Mouse (Mus musculus) midbrain, embryonic 10.5 days (tissue): ENCODE data around the gene Hes3. TPM values are rescaled to one million over a fixed set of nuclear protein-coding genes. Genes with fewer than 3 reads are reported as not detected.

Experiments
- DNase-seq: peaks from one replicate; pipeline ENCODE4 v3.0.0-alpha.2; 2017; ENCODE audit warnings: low spot score
- H3K27ac ChIP-seq: fragments of 300-500 bp; sonication (generic); replicated peaks from 2 replicates; pipeline ENCODE4 v1.5.1; 2016; ENCODE audit warnings: mild to moderate bottlenecking
- H3K27me3 ChIP-seq: fragments of 300-500 bp; sonication (generic); 2 replicates; pipeline ENCODE4 v1.6.1; 2016; ENCODE audit warnings: low read depth, mild to moderate bottlenecking; ENCODE audit not compliant: poor library complexity, severe bottlenecking
- H3K36me3 ChIP-seq: fragments of 300-500 bp; sonication (generic); 2 replicates; pipeline ENCODE4 v1.6.1; 2016; ENCODE audit warnings: mild to moderate bottlenecking, moderate library complexity
- H3K4me1 ChIP-seq: fragments of 300-500 bp; sonication (generic); 2 replicates; pipeline ENCODE4 v1.6.1; 2016
- H3K4me3 ChIP-seq: fragments of 300-500 bp; sonication (generic); 2 replicates; pipeline ENCODE4 v1.5.1; 2016; ENCODE audit warnings: mild to moderate bottlenecking, moderate library complexity
- H3K9me3 ChIP-seq: fragments of 300-500 bp; sonication (generic); replicated peaks from 2 replicates; pipeline ENCODE4 v1.6.1; 2016; ENCODE audit warnings: mild to moderate bottlenecking
- whole genome bisulfite sequencing: fragments of 180-500 bp; shearing (Covaris S2); methylation state at CpG from one replicate; pipeline ENCODE4 v1.1.7; 2016; 5-methylcytosine and 5-hydroxymethylcytosine counted together
- polyA plus RNA-seq: library from polyadenylated mRNA; unstranded; fragments of >200 nt; fragmentation: Nextera tagmentation; extraction: Ambion mirVana; gene quantifications from 2 replicates; pipeline ENCODE4 v1.2.1, GENCODE M21; 2016

Gene Hes3
- polyA plus RNA-seq, 1 experiment from 2014 or later = 30.9 TPM

DNA sequence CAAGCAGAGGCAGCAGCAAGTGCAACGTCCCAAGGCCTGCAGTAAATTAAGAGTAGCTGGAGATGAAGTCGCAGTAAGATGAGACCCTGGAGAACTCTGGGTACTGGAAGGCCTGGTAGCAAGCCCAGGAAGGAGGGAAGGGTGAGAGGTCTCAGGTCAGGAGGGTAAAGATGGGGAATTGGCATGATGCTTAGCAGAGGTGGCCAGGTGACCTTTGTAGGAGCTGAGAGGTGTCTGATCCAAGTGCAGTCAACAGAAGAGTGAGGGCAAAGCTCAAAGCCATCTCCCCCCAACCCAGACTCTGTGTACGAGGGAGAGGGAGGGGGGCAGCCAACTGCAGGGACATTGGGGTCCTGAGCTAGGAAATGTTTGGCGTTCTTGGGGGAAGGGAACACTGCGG, 30.0 kb upstream of the Hes3 start:
- no peak overlapping the region for H3K4me3 ChIP-seq
- peaks cover 39% of the 10 kb centered on the region for H3K27me3 ChIP-seq
- no peaks in the 10 kb centered on the region for H3K9me3 ChIP-seq
- H3K36me3 ChIP-seq = no peaks in the 10 kb centered on the region
- H3K4me1 ChIP-seq = peaks cover 24% of the 10 kb centered on the region
- WGBS = 65% methylated on average over 5 of the region's 5 CpGs
- DNase-seq = no peak
- H3K27ac ChIP-seq = 0 out of 2 replicates have a peak overlapping the region, but pooled peaks have one; percentile 28

DNA sequence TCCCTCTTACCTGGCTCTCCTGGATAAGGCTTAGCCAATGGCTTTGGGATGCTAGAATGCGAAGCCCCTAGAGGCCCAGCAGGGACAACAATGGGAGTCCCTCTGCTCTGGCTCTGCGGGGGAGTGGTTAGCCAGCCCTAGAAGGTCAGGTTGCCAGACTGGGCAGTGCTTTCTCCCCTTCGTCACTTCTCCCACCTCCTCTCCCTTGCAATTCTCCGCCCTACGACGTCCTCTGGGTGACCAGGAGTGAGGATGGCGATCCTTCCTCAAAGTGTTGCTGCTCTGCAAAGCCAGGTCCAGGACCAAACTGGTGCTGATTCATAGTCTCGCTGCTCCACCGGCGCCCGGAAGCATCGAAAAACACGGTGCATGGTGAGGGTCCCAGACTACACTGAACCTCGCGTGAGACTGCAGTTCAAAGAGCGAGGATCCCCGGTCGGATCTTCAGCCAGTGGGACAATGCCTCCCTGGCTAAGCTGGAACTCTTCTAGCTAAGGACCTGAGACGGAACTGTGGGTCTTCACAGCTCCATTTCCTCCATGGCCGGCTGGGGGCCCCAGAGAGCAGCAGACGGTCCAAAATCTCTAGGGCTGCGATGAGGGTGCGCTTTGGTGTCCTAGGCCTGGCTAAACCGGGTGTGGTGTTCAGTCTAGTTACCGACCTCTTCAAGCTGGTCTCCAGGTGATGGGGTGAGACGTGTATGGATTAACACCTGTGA, 27.2 kb upstream of the Hes3 start, which contains the start of gene Rnf207:
Gene Rnf207 (minus strand): TSS at position 477 of the 718 bp plus-strand sequence.
- H3K4me3 ChIP-seq = peak within 1 kb of the TSS; percentile 43
- peak; percentile 63 for DNase-seq
- H3K4me1 ChIP-seq = peaks cover 38% of the 10 kb centered on the region
- no peaks in the 10 kb centered on the region for H3K9me3 ChIP-seq
- H3K27ac ChIP-seq = peak within 1 kb of the TSS; percentile 47; the same call in 1 of the 2 replicates
- WGBS = 3% methylated on average over 26 of the region's 26 CpGs
- H3K36me3 ChIP-seq = no peaks in the 10 kb centered on the region
- H3K27me3 ChIP-seq = peaks cover 67% of the 10 kb centered on the region

DNA sequence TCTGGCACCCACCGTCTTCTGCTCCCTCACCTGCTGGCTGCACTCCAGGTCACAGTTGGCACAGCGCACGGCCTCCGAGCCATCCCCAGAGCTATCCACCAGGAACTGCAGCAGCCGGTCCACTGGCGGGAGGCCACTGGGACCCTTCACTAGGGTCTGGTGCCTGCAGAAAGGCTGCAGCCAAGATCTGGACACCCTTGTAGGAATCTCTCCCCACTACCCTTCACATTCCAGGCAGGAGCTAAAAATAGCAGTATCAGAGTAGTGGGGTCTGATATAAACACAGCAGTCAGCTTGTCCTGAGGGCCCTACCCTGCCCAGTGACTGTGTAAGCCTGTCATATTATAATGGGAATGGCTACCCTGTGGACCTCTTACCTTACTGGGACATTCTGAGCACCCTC, 26.2 kb upstream of the Hes3 start:
- H3K4me3 ChIP-seq = no peak overlapping the region
- no peak for DNase-seq
- H3K36me3 ChIP-seq = no peaks in the 10 kb centered on the region
- 93% methylated on average over 6 of the region's 6 CpGs for WGBS
- peaks cover 49% of the 10 kb centered on the region for H3K4me1 ChIP-seq
- H3K9me3 ChIP-seq = no peaks in the 10 kb centered on the region
- no peak overlapping the region for H3K27ac ChIP-seq
- H3K27me3 ChIP-seq = peaks cover 77% of the 10 kb centered on the region

DNA sequence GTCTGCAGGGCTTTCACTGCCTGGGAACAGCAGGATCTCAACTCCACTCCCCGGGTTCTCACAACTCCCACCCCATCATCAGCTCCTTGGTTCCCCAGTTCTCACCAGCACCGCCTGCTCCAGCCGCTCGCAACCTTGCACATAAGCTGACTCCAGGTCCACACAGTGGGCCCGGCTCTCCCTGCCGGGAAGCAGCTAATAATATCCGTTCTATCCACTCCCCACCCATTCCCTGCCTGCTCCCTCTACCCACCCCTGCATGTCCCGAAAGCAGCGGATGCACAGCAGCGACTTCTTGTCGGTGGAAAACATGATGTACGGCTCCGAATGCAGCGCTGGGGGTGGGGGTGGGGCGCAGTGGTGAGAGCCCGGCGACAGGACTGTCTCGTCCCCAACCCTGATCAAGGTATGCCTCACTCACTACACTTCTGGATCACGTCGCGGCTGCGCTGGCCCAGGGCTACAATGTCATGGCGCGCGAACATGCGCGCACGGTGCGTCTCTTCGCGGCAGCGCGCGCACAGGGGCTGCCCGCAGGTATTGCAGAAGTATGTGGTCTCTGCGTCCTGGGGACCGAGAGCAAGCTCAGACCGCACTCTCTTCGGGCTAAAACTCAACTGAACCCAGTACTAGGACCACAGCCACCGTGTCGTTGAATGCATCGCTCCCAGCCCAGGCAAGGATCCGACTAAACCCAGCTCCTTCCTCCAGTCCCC, 24.2 kb upstream of the Hes3 start:
- Histone ChIP-seq H3K9me3 (no peaks in the 10 kb centered on the region), H3K27ac (no peak overlapping the region), H3K4me3 (peak overlapping the region; percentile 42), H3K4me1 (peaks cover 48% of the 10 kb centered on the region), H3K27me3 (peaks cover 88% of the 10 kb centered on the region), H3K36me3 (no peaks in the 10 kb centered on the region)
- WGBS = 1% methylated on average over 43 of the region's 43 CpGs
- no peak for DNase-seq

DNA sequence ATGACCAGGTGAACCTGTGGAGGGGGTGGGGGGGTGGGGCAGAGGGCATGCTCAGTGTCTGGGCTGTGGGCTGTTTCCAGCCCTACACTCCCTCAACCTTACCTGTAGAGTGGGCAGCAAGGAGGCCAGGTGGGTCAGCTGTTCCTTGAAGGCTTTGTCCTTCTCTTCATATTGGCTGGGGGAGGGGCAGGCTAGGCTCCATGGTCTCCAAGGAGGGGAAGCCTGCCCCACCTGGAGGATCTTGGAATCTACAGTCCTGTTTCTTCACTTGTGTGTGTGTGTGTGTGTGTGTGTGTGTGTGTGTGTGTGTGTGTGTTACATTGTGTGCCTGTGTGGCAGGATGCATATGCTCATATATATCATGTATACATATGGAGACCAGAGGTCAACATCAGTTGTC, 22.5 kb upstream of the Hes3 start:
- Histone ChIP-seq H3K9me3 (no peaks in the 10 kb centered on the region), H3K27ac (no peak overlapping the region), H3K4me3 (peak overlapping the region; percentile 52; the same call in 1 of the 2 replicates), H3K4me1 (peaks cover 46% of the 10 kb centered on the region), H3K27me3 (peaks cover 94% of the 10 kb centered on the region), H3K36me3 (no peaks in the 10 kb centered on the region; the same call in 1 of the 2 replicates)
- no peak for DNase-seq

DNA sequence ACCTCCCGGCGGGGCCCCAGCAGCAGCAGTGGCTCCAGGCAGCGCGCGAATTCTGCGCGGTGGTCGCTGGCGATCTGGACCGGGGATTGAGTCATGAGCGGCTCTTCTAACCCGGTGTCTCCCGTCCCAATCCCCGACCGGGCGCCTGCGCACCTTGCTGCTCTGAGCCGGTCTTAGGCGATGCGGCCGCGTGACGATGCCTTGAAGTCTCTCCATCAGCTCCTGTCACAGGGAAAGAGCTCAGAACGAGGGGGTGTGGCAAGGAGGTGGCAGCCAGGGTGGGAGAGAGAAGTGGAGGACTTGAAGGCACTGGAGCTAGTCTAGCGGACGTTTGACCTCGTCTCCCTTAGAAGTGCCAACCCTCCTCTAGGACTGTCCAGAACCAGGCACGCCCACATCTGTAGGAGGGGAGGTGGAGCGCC, 21.8 kb upstream of the Hes3 start:
- peak; percentile 56 for DNase-seq
- no peaks in the 10 kb centered on the region for H3K9me3 ChIP-seq
- H3K36me3 ChIP-seq = peaks cover 3% of the 10 kb centered on the region
- peak overlapping the region; percentile 52 for H3K4me3 ChIP-seq
- peaks cover 38% of the 10 kb centered on the region for H3K4me1 ChIP-seq
- under 1% methylated on average over 29 of the region's 29 CpGs for WGBS
- 0 out of 2 replicates have a peak overlapping the region, but pooled peaks have one; percentile 23 for H3K27ac ChIP-seq
- peaks cover 90% of the 10 kb centered on the region for H3K27me3 ChIP-seq

DNA sequence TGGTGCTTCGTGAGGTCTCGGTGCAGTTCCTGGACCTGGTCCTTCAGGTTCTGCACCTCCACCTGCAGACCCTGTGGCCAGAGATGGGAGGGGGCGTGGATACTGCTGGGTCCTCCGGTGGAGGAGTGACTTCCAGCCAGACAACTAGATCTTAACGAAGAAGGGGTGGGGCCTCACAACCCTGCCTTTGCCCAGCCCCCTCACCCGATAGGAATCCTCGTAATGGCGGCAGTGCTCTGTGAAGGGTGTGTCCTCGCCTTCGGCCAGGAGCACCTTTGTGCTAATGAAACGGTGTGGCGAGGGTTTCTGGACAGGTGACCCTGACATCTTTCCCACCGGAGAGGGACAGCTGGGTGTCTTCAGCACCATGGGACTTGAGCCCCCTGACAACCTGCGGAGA, 20.7 kb upstream of the Hes3 start:
- H3K9me3 ChIP-seq = no peaks in the 10 kb centered on the region
- H3K27ac ChIP-seq = no peak overlapping the region
- no peak for DNase-seq
- peak overlapping the region; percentile 52 for H3K4me3 ChIP-seq
- H3K36me3 ChIP-seq = peaks cover 5% of the 10 kb centered on the region
- H3K27me3 ChIP-seq = peaks cover 80% of the 10 kb centered on the region
- WGBS = 4% methylated on average over 14 of the region's 14 CpGs
- H3K4me1 ChIP-seq = peaks cover 34% of the 10 kb centered on the region

DNA sequence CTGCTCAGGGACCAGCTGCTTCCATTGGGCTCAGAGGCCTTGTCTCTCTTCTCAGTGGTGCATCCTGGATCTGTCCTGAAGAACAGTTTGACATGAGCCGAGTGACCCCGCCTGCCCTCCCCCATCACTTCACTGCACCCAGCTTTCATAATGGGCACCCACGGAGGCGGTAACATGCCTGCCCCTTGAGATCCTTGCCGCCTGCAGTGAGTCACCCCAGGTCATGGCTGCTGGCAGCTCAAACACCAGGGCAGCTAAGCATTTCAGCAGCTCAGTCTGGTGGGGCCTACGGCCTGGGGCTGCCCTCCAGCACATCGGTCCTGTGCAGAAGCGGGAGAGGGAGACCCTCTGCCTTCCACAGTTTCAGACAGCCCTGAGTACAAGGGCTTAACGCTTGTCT, 16.1 kb upstream of the Hes3 start:
- peaks cover 33% of the 10 kb centered on the region for H3K27me3 ChIP-seq
- no peaks in the 10 kb centered on the region for H3K9me3 ChIP-seq
- H3K4me1 ChIP-seq = peaks cover 8% of the 10 kb centered on the region
- no peak overlapping the region for H3K4me3 ChIP-seq
- no peak overlapping the region for H3K27ac ChIP-seq
- peaks cover 39% of the 10 kb centered on the region for H3K36me3 ChIP-seq
- 84% methylated on average over 9 of the region's 9 CpGs for WGBS
- no peak for DNase-seq

DNA sequence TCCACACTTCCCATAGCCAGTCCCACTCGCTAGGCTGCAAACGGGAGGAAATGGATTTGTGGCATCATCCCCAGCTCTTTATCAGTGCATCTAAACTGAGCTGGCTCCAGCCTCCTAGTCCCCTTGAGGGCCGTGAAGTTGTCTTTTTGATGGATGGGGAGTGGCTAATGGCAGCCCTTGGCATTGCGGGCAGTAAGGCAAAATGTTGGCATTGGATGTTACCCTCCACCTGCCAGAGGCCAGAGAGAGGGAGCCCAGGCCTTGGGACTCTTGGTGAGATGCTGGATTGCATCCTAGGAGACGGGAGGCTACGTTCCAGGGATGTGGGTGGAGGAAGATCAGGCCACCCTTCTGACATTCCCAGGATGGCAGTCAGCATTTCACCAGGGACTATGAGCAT, 14.5 kb upstream of the Hes3 start:
- DNase-seq = no peak
- 89% methylated on average over 6 of the region's 6 CpGs for WGBS
- no peak overlapping the region for H3K4me3 ChIP-seq
- H3K27ac ChIP-seq = no peak overlapping the region
- no peaks in the 10 kb centered on the region for H3K9me3 ChIP-seq
- H3K36me3 ChIP-seq = peaks cover 54% of the 10 kb centered on the region
- H3K4me1 ChIP-seq = peaks cover 6% of the 10 kb centered on the region
- peaks cover 18% of the 10 kb centered on the region for H3K27me3 ChIP-seq

DNA sequence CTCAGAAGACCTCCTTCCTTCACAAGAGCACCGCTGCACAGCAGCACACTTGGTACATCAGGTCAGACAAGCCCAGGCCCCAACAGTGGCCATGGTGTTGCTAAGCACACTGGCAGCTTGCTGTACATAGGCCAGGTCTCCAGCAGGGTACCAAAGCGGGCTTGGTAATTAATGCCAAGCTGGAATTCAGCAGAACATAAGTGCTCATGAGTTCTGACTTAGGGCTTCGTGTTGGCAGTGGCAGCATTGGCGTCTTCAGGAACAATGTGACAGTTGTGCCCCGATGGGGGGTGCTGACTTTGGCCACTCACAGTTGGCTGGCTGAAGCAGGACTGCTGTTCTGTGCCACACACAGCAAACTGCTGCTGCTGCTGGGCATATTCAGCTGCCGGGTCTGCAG, 13.2 kb upstream of the Hes3 start:
- no peak overlapping the region for H3K4me3 ChIP-seq
- H3K27me3 ChIP-seq = peaks cover 5% of the 10 kb centered on the region
- H3K9me3 ChIP-seq = no peaks in the 10 kb centered on the region
- WGBS = 94% methylated on average over 6 of the region's 6 CpGs
- H3K27ac ChIP-seq = no peak overlapping the region
- H3K36me3 ChIP-seq = peaks cover 67% of the 10 kb centered on the region
- DNase-seq = no peak
- H3K4me1 ChIP-seq = peaks cover 6% of the 10 kb centered on the region

DNA sequence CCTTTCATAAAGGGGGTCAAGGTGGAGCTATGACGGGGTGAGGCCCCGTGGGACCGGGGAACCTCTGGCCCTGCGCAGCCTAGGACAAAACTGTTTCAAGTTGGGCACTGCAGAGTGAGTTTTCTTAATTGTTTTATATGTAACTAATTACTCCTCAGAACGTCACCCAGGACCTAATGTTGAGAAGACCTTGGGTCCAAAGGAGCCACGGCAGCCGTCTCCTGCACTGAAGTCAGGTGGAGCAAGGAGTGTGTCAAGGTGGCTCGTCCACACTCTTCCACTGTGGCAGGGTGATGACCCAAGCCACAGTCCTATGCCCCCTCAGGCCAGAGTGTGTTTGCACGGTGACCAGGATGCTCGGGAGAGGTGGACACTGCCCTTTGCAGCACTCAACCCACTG, 11.7 kb upstream of the Hes3 start:
- Histone ChIP-seq H3K36me3 (peaks cover 68% of the 10 kb centered on the region), H3K27me3 (peaks cover 6% of the 10 kb centered on the region; the same call in 1 of the 2 replicates)

DNA sequence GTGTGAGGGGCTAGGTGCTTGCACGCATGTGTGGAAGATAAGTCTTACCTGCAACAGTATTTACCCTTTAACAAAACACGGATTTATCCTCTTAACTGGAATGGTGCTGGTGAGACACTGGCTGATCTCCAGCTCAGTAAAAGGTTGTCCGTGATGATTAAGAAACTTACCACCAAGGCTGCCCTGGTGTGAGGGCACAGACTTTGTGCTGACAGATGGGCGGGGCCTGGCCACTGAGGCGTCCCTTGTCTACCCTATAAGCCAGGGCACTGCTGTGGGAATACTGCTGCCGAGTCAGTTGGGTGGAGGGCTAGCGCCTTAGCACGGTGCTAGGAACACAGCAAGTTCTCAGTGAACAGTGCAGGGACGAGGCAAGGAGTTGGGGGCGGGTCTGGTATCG, 10.6 kb upstream of the Hes3 start:
- Histone ChIP-seq H3K27me3 (peaks cover 6% of the 10 kb centered on the region; the same call in 1 of the 2 replicates), H3K27ac (no peak overlapping the region), H3K9me3 (no peaks in the 10 kb centered on the region), H3K4me3 (no peak overlapping the region), H3K36me3 (peaks cover 65% of the 10 kb centered on the region), H3K4me1 (peaks cover 25% of the 10 kb centered on the region)
- no peak for DNase-seq
- 64% methylated on average over 11 of the region's 11 CpGs for WGBS

More for the DNA sequence above, 11.7 kb upstream of the Hes3 start:
- WGBS = 94% methylated on average over 10 of the region's 10 CpGs
- no peak for DNase-seq
- Histone ChIP-seq H3K27ac (no peak overlapping the region), H3K9me3 (no peaks in the 10 kb centered on the region), H3K4me3 (no peak overlapping the region), H3K4me1 (peaks cover 16% of the 10 kb centered on the region)

DNA sequence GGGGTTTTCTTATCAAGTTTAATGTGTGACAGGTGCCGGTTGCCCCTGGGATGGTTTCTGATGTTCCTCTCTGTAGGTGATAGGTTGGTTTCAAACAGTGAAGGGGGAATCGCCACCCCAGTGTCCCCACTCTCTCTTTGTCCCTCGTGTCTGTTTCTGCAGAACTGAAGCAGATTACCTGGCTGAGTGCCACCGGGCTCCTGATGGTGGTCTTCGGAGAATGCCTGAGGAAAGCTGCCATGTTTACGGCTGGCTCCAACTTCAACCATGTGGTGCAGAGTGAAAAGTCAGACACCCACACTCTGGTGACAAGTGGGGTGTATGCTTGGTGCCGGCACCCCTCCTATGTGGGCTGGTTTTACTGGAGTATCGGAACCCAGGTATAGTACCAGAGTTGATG, 8.9 kb upstream of the Hes3 start:
- peaks cover 61% of the 10 kb centered on the region for H3K36me3 ChIP-seq
- DNase-seq = no peak
- no peak overlapping the region for H3K4me3 ChIP-seq
- H3K9me3 ChIP-seq = no peaks in the 10 kb centered on the region
- peaks cover 17% of the 10 kb centered on the region for H3K27me3 ChIP-seq
- WGBS = 94% methylated on average over 8 of the region's 8 CpGs
- peaks cover 35% of the 10 kb centered on the region for H3K4me1 ChIP-seq
- no peak overlapping the region for H3K27ac ChIP-seq
